ENCODE assay signal across 26 mouse cellular contexts in genomic region chr17:80820888-80821287, GRCm38 (mm10).
DNase-seq lines count a peak whose midpoint lies in the region; ATAC-seq and TF ChIP-seq lines count a peak whose summit lies in the region.
"Had no signal": no experiment of that assay in that cellular context is flagged by ENCODE, and none has a peak within 500 bp of the region (broad histone marks: within the 10 kb centered on the region; RNA-seq: fewer than 3 reads in every experiment).

No protein-coding gene starts in this region.

- no peak overlapping the region for H3K27ac ChIP-seq in forebrain, embryonic 16.5 days (ENCODE audit: low read length)
- H3K27ac ChIP-seq in forebrain, embryonic 15.5 days (replicated peaks) = no peak overlapping the region
- no peak overlapping the region for H3K27ac ChIP-seq in kidney, postnatal 0 days
- no peak overlapping the region for H3K27ac ChIP-seq in limb, embryonic 12.5 days
- H3K27ac ChIP-seq: embryonic facial prominence, embryonic 12.5 days; embryonic facial prominence, embryonic 15.5 days; forebrain, embryonic 13.5 days; gastrocnemius, adult 2 months; hindbrain, embryonic 12.5 days; hindbrain, postnatal 0 days had no signal

- no peaks in the 10 kb centered on the region for H3K27me3 ChIP-seq in forebrain, embryonic 16.5 days (replicated peaks; ENCODE audit: control insufficient read depth, insufficient read depth, low read length)
- H3K27me3 ChIP-seq in forebrain, embryonic 15.5 days = no peaks in the 10 kb centered on the region
- no peaks in the 10 kb centered on the region for H3K27me3 ChIP-seq in kidney, postnatal 0 days (ENCODE audit: insufficient read depth, low read length)
- H3K27me3 ChIP-seq in limb, embryonic 12.5 days = no peaks in the 10 kb centered on the region
- H3K27me3 ChIP-seq: CH12.LX; embryonic facial prominence, embryonic 12.5 days; embryonic facial prominence, embryonic 15.5 days; forebrain, embryonic 13.5 days; hindbrain, embryonic 12.5 days; Patski had no signal

- H3K36me3 ChIP-seq in forebrain, embryonic 16.5 days (ENCODE audit: control insufficient read depth, insufficient read depth) = no peaks in the 10 kb centered on the region
- H3K36me3 ChIP-seq in forebrain, embryonic 15.5 days = no peaks in the 10 kb centered on the region
- no peaks in the 10 kb centered on the region for H3K36me3 ChIP-seq in kidney, postnatal 0 days (ENCODE audit: insufficient read depth, low read length)
- H3K36me3 ChIP-seq in limb, embryonic 12.5 days = no peaks in the 10 kb centered on the region
- H3K36me3 ChIP-seq: embryonic facial prominence, embryonic 12.5 days; embryonic facial prominence, embryonic 15.5 days; G1E; hindbrain, embryonic 12.5 days had no signal

- H3K4me3 ChIP-seq in forebrain, embryonic 16.5 days (replicated peaks; ENCODE audit: low read length) = no peak overlapping the region
- H3K4me3 ChIP-seq in forebrain, embryonic 15.5 days = no peak overlapping the region
- no peak overlapping the region for H3K4me3 ChIP-seq in kidney, postnatal 0 days (replicated peaks; ENCODE audit: low read depth, low read length)
- no peak overlapping the region for H3K4me3 ChIP-seq in limb, embryonic 12.5 days (replicated peaks)
- H3K4me3 ChIP-seq: embryonic facial prominence, embryonic 12.5 days; embryonic facial prominence, embryonic 15.5 days; forebrain, embryonic 13.5 days; gastrocnemius, adult 2 months; hindbrain, embryonic 12.5 days had no signal

- no peak for TF ChIP-seq POLR2A in brain, embryonic 14.5 days (IDR thresholded peaks at IDR 0.05; ENCODE audit: borderline replicate concordance, extremely low read depth, insufficient read depth, insufficient read length, poor library complexity, severe bottlenecking)

- peaks cover under 1% of the 10 kb centered on the region for H3K4me1 ChIP-seq in forebrain, embryonic 16.5 days (replicated peaks; ENCODE audit: control insufficient read depth, insufficient read depth, low read length)
- peaks cover 7% of the 10 kb centered on the region; the same call in 1 of the 2 replicates for H3K4me1 ChIP-seq in forebrain, embryonic 15.5 days
- H3K4me1 ChIP-seq in kidney, postnatal 0 days (replicated peaks; ENCODE audit: insufficient read depth, low read length) = peaks cover 4% of the 10 kb centered on the region
- peaks cover 16% of the 10 kb centered on the region for H3K4me1 ChIP-seq in limb, embryonic 12.5 days (replicated peaks)
- H3K4me1 ChIP-seq: forebrain, embryonic 13.5 days had no signal

- ATAC-seq in forebrain, embryonic 16.5 days = peak; percentile 57
- no peak for ATAC-seq in forebrain, embryonic 15.5 days (replicated peaks)
- no peak for ATAC-seq in kidney, postnatal 0 days (replicated peaks; ENCODE audit: low FRiP score, low read depth)
- no peak for ATAC-seq in limb, embryonic 12.5 days (ENCODE audit: insufficient number of reproducible peaks, insufficient read depth, low FRiP score, low TSS enrichment, low read depth)
- ATAC-seq: forebrain, embryonic 13.5 days; hindbrain, postnatal 0 days; inflammation-experienced regulatory T-cells, adult 6 months; Patski had no signal

- DNase-seq in kidney, postnatal 0 days (ENCODE audit: low spot score) = peak; percentile 17
- no peak for DNase-seq in kidney, adult 11 months
- peak; percentile 63 for DNase-seq in brain, embryonic 14.5 days (ENCODE audit: low read depth)
- DNase-seq in layer of hippocampus, postnatal 14 days (ENCODE audit: low spot score in 2 of 2) = no peak
- DNase-seq: adrenal gland, postnatal 10 days; adrenal gland, postnatal 36 days; B cell, adult 2 months; cerebellum, adult 11 months; cerebellum, adult 2 months; cerebellum, adult 9-11 months; cerebellum, postnatal 25 days; gastrocnemius, adult 2 months; gastrocnemius, postnatal 14 days had no signal

- no peak for TF ChIP-seq CTCF in kidney, postnatal 0 days (IDR thresholded peaks at IDR 0.05; ENCODE audit: low read depth)
- TF ChIP-seq CTCF in brain, embryonic 14.5 days (IDR thresholded peaks at IDR 0.05; ENCODE audit: borderline replicate concordance, extremely low read depth, insufficient read depth, insufficient read length) = no peak

- H3K9ac ChIP-seq in forebrain, embryonic 16.5 days (replicated peaks; ENCODE audit: low read depth, low read length) = no peak overlapping the region
- no peak overlapping the region for H3K9ac ChIP-seq in forebrain, embryonic 15.5 days (replicated peaks)
- H3K9ac ChIP-seq in kidney, postnatal 0 days (ENCODE audit: low read depth, low read length) = no peak overlapping the region
- H3K9ac ChIP-seq in limb, embryonic 12.5 days (replicated peaks) = 0 out of 2 replicates have a peak overlapping the region, but pooled peaks have one; percentile 27
- H3K9ac ChIP-seq: embryonic facial prominence, embryonic 12.5 days; embryonic facial prominence, embryonic 15.5 days; forebrain, embryonic 13.5 days; hindbrain, embryonic 12.5 days had no signal

- no peak overlapping the region for H3K4me2 ChIP-seq in forebrain, embryonic 16.5 days (ENCODE audit: low read length)
- no peak overlapping the region for H3K4me2 ChIP-seq in forebrain, embryonic 15.5 days (replicated peaks)
- H3K4me2 ChIP-seq in kidney, postnatal 0 days (ENCODE audit: low read length) = no peak overlapping the region
- no peak overlapping the region for H3K4me2 ChIP-seq in limb, embryonic 12.5 days
- H3K4me2 ChIP-seq: embryonic facial prominence, embryonic 12.5 days; embryonic facial prominence, embryonic 15.5 days; forebrain, embryonic 13.5 days; heart, embryonic 11.5 days; hindbrain, embryonic 12.5 days had no signal

- no peaks in the 10 kb centered on the region; the same call in 1 of the 2 replicates for H3K9me3 ChIP-seq in forebrain, embryonic 16.5 days (ENCODE audit: control insufficient read depth, low read length)
- H3K9me3 ChIP-seq in forebrain, embryonic 15.5 days = no peaks in the 10 kb centered on the region
- H3K9me3 ChIP-seq in kidney, postnatal 0 days (replicated peaks; ENCODE audit: low read length) = no peaks in the 10 kb centered on the region
- no peaks in the 10 kb centered on the region for H3K9me3 ChIP-seq in limb, embryonic 12.5 days
- H3K9me3 ChIP-seq: embryonic facial prominence, embryonic 12.5 days; embryonic facial prominence, embryonic 15.5 days; forebrain, embryonic 13.5 days; hindbrain, embryonic 12.5 days had no signal

- WGBS in forebrain, embryonic 16.5 days = 29% methylated on average over 8 of the region's 8 CpGs
- 25% methylated on average over 8 of the region's 8 CpGs for WGBS in forebrain, embryonic 15.5 days
- 60% methylated on average over 8 of the region's 8 CpGs for WGBS in kidney, postnatal 0 days
- WGBS in limb, embryonic 12.5 days = 32% methylated on average over 8 of the region's 8 CpGs

Comparison
In these comparisons a context has a peak if more than half of its experiments do, and no peak if none do; other contexts are left out.
1. DNase-seq: peak in kidney, postnatal 0 days (single experiment) and brain, embryonic 14.5 days (single experiment); none in kidney, adult 11 months (single experiment) and layer of hippocampus, postnatal 14 days (0 of 2).